Mouse (Mus musculus): ENCODE data around the gene Picalm.

DNA sequence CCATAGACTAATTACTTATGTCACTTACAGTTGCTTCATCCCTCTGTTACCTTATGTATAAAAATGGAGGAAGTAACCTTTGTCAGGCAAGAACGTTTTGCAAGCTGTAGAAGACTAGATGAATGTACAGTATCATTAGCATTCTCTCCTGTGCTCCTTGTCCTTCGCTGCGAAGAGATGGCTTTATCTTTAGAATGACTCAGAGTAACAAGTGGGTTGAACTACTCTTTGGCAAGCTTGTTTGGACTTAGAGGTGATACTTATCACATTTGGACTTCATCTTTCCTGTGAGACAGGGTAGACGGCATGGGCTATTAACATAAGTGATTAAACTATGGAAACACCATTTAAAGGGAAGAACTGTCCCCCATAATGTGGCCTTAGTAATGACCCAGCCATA lies 31.8 kb upstream of the Picalm start:
- TF ChIP-seq POLR2A (IDR thresholded peaks at IDR 0.05; ENCODE audit: extremely low read depth, insufficient read depth, low read length) (no peak), CTCF (IDR thresholded peaks at IDR 0.05; ENCODE audit: low read depth, low read length) (no peak)

Measured in liver, adult 2 months (tissue).